Mouse (Mus musculus) C2C12 (cell line): ENCODE measurements around the gene Zfp12. TPM values are rescaled to one million over a fixed set of nuclear protein-coding genes. Genes with fewer than 3 reads are reported as not detected.
"Not testable (repeated sequence)": the region's sequence is repeated elsewhere in the genome, so short reads cannot be mapped to it uniquely, and the experiment has no call there.

ENCODE experiments used
- H3K27me3 ChIP-seq: one replicate; pipeline ENCODE4 v1.6.1; 2011; ENCODE audit not compliant: control insufficient read depth, insufficient read depth, insufficient read length
- H3K36me3 ChIP-seq: one replicate; pipeline ENCODE4 v1.6.1; 2011; ENCODE audit not compliant: control insufficient read depth, insufficient read depth
- H3K4me3 ChIP-seq: one replicate; pipeline ENCODE4 v1.5.1; 2011; ENCODE audit warnings: mild to moderate bottlenecking, control low read depth; ENCODE audit not compliant: poor library complexity, insufficient read depth, severe bottlenecking
- H3K79me2 ChIP-seq: one replicate; pipeline ENCODE4 v1.6.1; 2011; ENCODE audit not compliant: control insufficient read depth, insufficient read depth
- H3K79me3 ChIP-seq: one replicate; pipeline ENCODE4 v1.6.1; 2011; ENCODE audit warnings: low read depth, control low read depth
- H3ac ChIP-seq: one replicate; pipeline ENCODE3; 2011; ENCODE audit warnings: low read depth; ENCODE audit not compliant: control insufficient read depth, insufficient read length
- CEBPB ChIP-seq: IDR thresholded peaks from one replicate; pipeline ENCODE4 v1.6.1; 2011; ENCODE audit warnings: low read depth, mild to moderate bottlenecking, control low read depth, moderate library complexity
- CTCF ChIP-seq: IDR thresholded peaks from one replicate; pipeline ENCODE4 v1.5.1; 2011; ENCODE audit not compliant: control insufficient read depth, insufficient read depth, insufficient read length
- FOSL1 ChIP-seq: IDR thresholded peaks from one replicate; pipeline ENCODE4 v1.8.0; 2011; ENCODE audit warnings: mild to moderate bottlenecking, low read length; ENCODE audit not compliant: poor library complexity, insufficient read depth, severe bottlenecking
- MAX ChIP-seq: IDR thresholded peaks from one replicate; pipeline ENCODE4 v1.6.1; 2011; ENCODE audit warnings: mild to moderate bottlenecking, control low read depth
- MYOD1 ChIP-seq: IDR thresholded peaks from one replicate; pipeline ENCODE4 v1.6.1; 2011; ENCODE audit warnings: low read depth; ENCODE audit not compliant: control insufficient read depth, insufficient read length
- MYOG ChIP-seq: IDR thresholded peaks from one replicate; pipeline ENCODE4 v1.6.1; 2011; ENCODE audit not compliant: control insufficient read depth, insufficient read length; ENCODE audit errors: extremely low read depth
- USF1 ChIP-seq: IDR thresholded peaks from one replicate; pipeline ENCODE4 v1.6.1; 2011; ENCODE audit warnings: low read depth, mild to moderate bottlenecking, control low read depth, moderate library complexity
- long read RNA-seq, 2 experiments: library from polyadenylated mRNA; unstranded; transcript quantifications; one replicate each; pipeline ENCODE4 v2.0.0; 2019 to 2020
- polyA plus RNA-seq: library from polyadenylated mRNA; unstranded; fragments of >200 nt; fragmentation: generic; extraction: Trizol; gene quantifications from one replicate; pipeline ENCODE4 v1.2.1, GENCODE M21; 2012; ENCODE audit warnings: missing spikeins

Gene Zfp12
- 4.2 TPM for polyA plus RNA-seq
- long read RNA-seq, experiment 1, full-length matches to known transcripts, result 4 of 6 reads
- long read RNA-seq, experiment 1, partial matches to known transcripts, result 0 of 6 reads
- long read RNA-seq, experiment 1, other reads (novel, unspliced or antisense), result 2 of 6 reads
- long read RNA-seq, experiment 2, full-length matches to known transcripts, result 22 of 31 reads
- long read RNA-seq, experiment 2, partial matches to known transcripts, result 4 of 31 reads
- long read RNA-seq, experiment 2, other reads (novel, unspliced or antisense), result 5 of 31 reads

GRCm38 (mm10) chr5:143235028-143235693 lies at the start of gene Zfp12:
Gene Zfp12, plus strand, starts transcription at chr5:143235163.
- Histone ChIP-seq H3K36me3 (peaks cover 17% of the 10 kb centered on the region), H3ac (peak within 1 kb of the TSS; percentile 89), H3K79me2 (peaks cover 19% of the 10 kb centered on the region), H3K4me3 (peak within 1 kb of the TSS; percentile 50), H3K27me3 (no peaks in the 10 kb centered on the region), H3K79me3 (peaks cover 4% of the 10 kb centered on the region)
- TF ChIP-seq MAX (peak; percentile 13), FOSL1 (no peak)

GRCm38 (mm10) chr5:143188014-143188413 lies 46.9 kb upstream of the Zfp12 start:
- H3K27me3 ChIP-seq, result peaks cover 10% of the 10 kb centered on the region
- H3K79me3 ChIP-seq, H3K4me3 ChIP-seq, H3ac ChIP-seq, H3K79me2 ChIP-seq, H3K36me3 ChIP-seq: not testable (repeated sequence)

GRCm38 (mm10) chr5:143192806-143193205 lies 42.2 kb upstream of the Zfp12 start:
- TF ChIP-seq CEBPB, result no peak
- H3K79me3 ChIP-seq, result no peaks in the 10 kb centered on the region
- H3K36me3 ChIP-seq, result no peaks in the 10 kb centered on the region
- H3K4me3 ChIP-seq, result no peak overlapping the region
- H3K79me2 ChIP-seq, result no peaks in the 10 kb centered on the region
- H3K27me3 ChIP-seq, result peaks cover 17% of the 10 kb centered on the region
- no peak overlapping the region for H3ac ChIP-seq

GRCm38 (mm10) chr5:143194747-143195146 lies 40.2 kb upstream of the Zfp12 start:
- H3K79me3 ChIP-seq, H3K4me3 ChIP-seq, H3K79me2 ChIP-seq, H3ac ChIP-seq, H3K36me3 ChIP-seq: not testable (repeated sequence)
- peaks cover 17% of the 10 kb centered on the region for H3K27me3 ChIP-seq

- H3K79me2 ChIP-seq, result no peaks in the 10 kb centered on the region
These were observed 39.8 kb upstream of the Zfp12 start for GRCm38 (mm10) chr5:143195166-143195565.

GRCm38 (mm10) chr5:143196506-143196905 lies 38.5 kb upstream of the Zfp12 start:
- peaks cover 17% of the 10 kb centered on the region for H3K27me3 ChIP-seq
- no peak overlapping the region for H3ac ChIP-seq
- TF ChIP-seq MAX (no peak), FOSL1 (no peak), MYOG (no peak)
- no peaks in the 10 kb centered on the region for H3K79me3 ChIP-seq
- no peak overlapping the region for H3K4me3 ChIP-seq
- no peaks in the 10 kb centered on the region for H3K79me2 ChIP-seq
- H3K36me3 ChIP-seq, result no peaks in the 10 kb centered on the region

More at GRCm38 (mm10) chr5:143195166-143195565, 39.8 kb upstream of the Zfp12 start:
- no peak overlapping the region for H3K4me3 ChIP-seq
- peaks cover 17% of the 10 kb centered on the region for H3K27me3 ChIP-seq
- H3K36me3 ChIP-seq, result no peaks in the 10 kb centered on the region
- no peak for TF ChIP-seq CEBPB
- no peak for TF ChIP-seq MYOG
- TF ChIP-seq MAX, result no peak
- TF ChIP-seq USF1, result no peak
- TF ChIP-seq FOSL1, result no peak
- TF ChIP-seq CTCF, result no peak
- no peak for TF ChIP-seq MYOD1
- no peak overlapping the region for H3ac ChIP-seq
- no peaks in the 10 kb centered on the region for H3K79me3 ChIP-seq

GRCm38 (mm10) chr5:143205015-143205414 lies 29.9 kb upstream of the Zfp12 start:
- Histone ChIP-seq H3ac (no peak overlapping the region), H3K36me3 (no peaks in the 10 kb centered on the region), H3K79me3 (no peaks in the 10 kb centered on the region), H3K79me2 (no peaks in the 10 kb centered on the region), H3K4me3 (no peak overlapping the region), H3K27me3 (no peaks in the 10 kb centered on the region)
- TF ChIP-seq MYOD1 (no peak), USF1 (no peak), CTCF (no peak), MAX (no peak), MYOG (no peak), CEBPB (no peak), FOSL1 (no peak)
